Mouse (Mus musculus): ENCODE results near the gene Olah. TPM values are rescaled to one million over a fixed set of nuclear protein-coding genes. Genes with fewer than 3 reads are reported as not detected.
A peak's percentile ranks its signal among the peaks of the same experiment; 100 is the strongest.

Olah gene
- polyA plus RNA-seq, 1 experiment from 2014 or later, result not detected

GRCm38 (mm10) chr2:3422548-3422947 lies 25.5 kb upstream of the Olah start, which contains the start of gene Meig1:
Meig1 (minus strand) TSS chr2:3422648.
- Histone ChIP-seq H3K36me3 (ENCODE audit: control insufficient read depth, insufficient read depth, low read length) (no peaks in the 10 kb centered on the region), H3K9ac (replicated peaks; ENCODE audit: low read depth, low read length) (no peak within 1 kb of the TSS), H3K4me1 (ENCODE audit: control insufficient read depth, insufficient read depth, low read length) (peaks cover 7% of the 10 kb centered on the region; the same call in 1 of the 2 replicates), H3K4me2 (replicated peaks; ENCODE audit: low read depth, low read length) (no peak within 1 kb of the TSS), H3K4me3 (ENCODE audit: low read depth, low read length) (no peak within 1 kb of the TSS), H3K27me3 (ENCODE audit: control insufficient read depth, insufficient read depth, low read length) (no peaks in the 10 kb centered on the region), H3K9me3 (ENCODE audit: control insufficient read depth, low read depth, low read length) (no peaks in the 10 kb centered on the region), H3K27ac (ENCODE audit: low read length) (no peak within 1 kb of the TSS)
- WGBS, result 70% methylated on average over 3 of the region's 3 CpGs
- no peak for ATAC-seq (ENCODE audit: insufficient number of reproducible peaks, insufficient read depth, low FRiP score, low read depth)

GRCm38 (mm10) chr2:3420157-3420556 lies 23.1 kb upstream of the Olah start:
- no peak overlapping the region for H3K4me2 ChIP-seq (replicated peaks; ENCODE audit: low read depth, low read length)
- ATAC-seq (ENCODE audit: insufficient number of reproducible peaks, insufficient read depth, low FRiP score, low read depth), result no peak
- H3K9ac ChIP-seq (replicated peaks; ENCODE audit: low read depth, low read length), result no peak overlapping the region
- no peaks in the 10 kb centered on the region for H3K36me3 ChIP-seq (ENCODE audit: control insufficient read depth, insufficient read depth, low read length)
- no peak overlapping the region for H3K4me3 ChIP-seq (ENCODE audit: low read depth, low read length)
- no peaks in the 10 kb centered on the region for H3K27me3 ChIP-seq (ENCODE audit: control insufficient read depth, insufficient read depth, low read length)
- WGBS, result 58% methylated on average over 4 of the region's 4 CpGs
- H3K4me1 ChIP-seq (ENCODE audit: control insufficient read depth, insufficient read depth, low read length), result peaks cover 7% of the 10 kb centered on the region; the same call in 1 of the 2 replicates
- no peaks in the 10 kb centered on the region for H3K9me3 ChIP-seq (ENCODE audit: control insufficient read depth, low read depth, low read length)
- no peak overlapping the region for H3K27ac ChIP-seq (ENCODE audit: low read length)

GRCm38 (mm10) chr2:3418883-3419431 lies 21.9 kb upstream of the Olah start:
- Histone ChIP-seq H3K27ac (ENCODE audit: low read length) (no peak overlapping the region), H3K4me1 (ENCODE audit: control insufficient read depth, insufficient read depth, low read length) (0 out of 2 replicates have a peak, but pooled peaks cover 4% of the 10 kb centered on the region), H3K4me3 (ENCODE audit: low read depth, low read length) (peak overlapping the region; percentile 49), H3K9ac (replicated peaks; ENCODE audit: low read depth, low read length) (no peak overlapping the region), H3K36me3 (ENCODE audit: control insufficient read depth, insufficient read depth, low read length) (no peaks in the 10 kb centered on the region), H3K4me2 (replicated peaks; ENCODE audit: low read depth, low read length) (peak overlapping the region; percentile 63), H3K9me3 (ENCODE audit: control insufficient read depth, low read depth, low read length) (no peaks in the 10 kb centered on the region), H3K27me3 (ENCODE audit: control insufficient read depth, insufficient read depth, low read length) (no peaks in the 10 kb centered on the region)
- WGBS, result 1% methylated on average over 38 of the region's 38 CpGs
- ATAC-seq (ENCODE audit: insufficient number of reproducible peaks, insufficient read depth, low FRiP score, low read depth), result peak; percentile 96

- H3K4me3 ChIP-seq (ENCODE audit: low read depth, low read length), result no peak overlapping the region
- no peaks in the 10 kb centered on the region for H3K36me3 ChIP-seq (ENCODE audit: control insufficient read depth, insufficient read depth, low read length)
- H3K4me2 ChIP-seq (replicated peaks; ENCODE audit: low read depth, low read length), result no peak overlapping the region
- 15% methylated on average over 1 of the region's 1 CpGs for WGBS
- H3K27me3 ChIP-seq (ENCODE audit: control insufficient read depth, insufficient read depth, low read length), result no peaks in the 10 kb centered on the region
- no peak for ATAC-seq (ENCODE audit: insufficient number of reproducible peaks, insufficient read depth, low FRiP score, low read depth)
- no peak overlapping the region for H3K27ac ChIP-seq (ENCODE audit: low read length)
- H3K9ac ChIP-seq (replicated peaks; ENCODE audit: low read depth, low read length), result no peak overlapping the region
- H3K9me3 ChIP-seq (ENCODE audit: control insufficient read depth, low read depth, low read length), result no peaks in the 10 kb centered on the region
- H3K4me1 ChIP-seq (ENCODE audit: control insufficient read depth, insufficient read depth, low read length), result 0 out of 2 replicates have a peak, but pooled peaks cover 4% of the 10 kb centered on the region
These were observed 18.7 kb upstream of the Olah start for GRCm38 (mm10) chr2:3415676-3416075.

- H3K36me3 ChIP-seq (ENCODE audit: control insufficient read depth, insufficient read depth, low read length), result no peaks in the 10 kb centered on the region
- H3K27ac ChIP-seq (ENCODE audit: low read length), result no peak overlapping the region
- no peak overlapping the region for H3K4me3 ChIP-seq (ENCODE audit: low read depth, low read length)
- WGBS, result 41% methylated on average over 4 of the region's 4 CpGs
- H3K4me1 ChIP-seq (ENCODE audit: control insufficient read depth, insufficient read depth, low read length), result 0 out of 2 replicates have a peak, but pooled peaks cover 2% of the 10 kb centered on the region
- H3K4me2 ChIP-seq (replicated peaks; ENCODE audit: low read depth, low read length), result no peak overlapping the region
- no peaks in the 10 kb centered on the region for H3K27me3 ChIP-seq (ENCODE audit: control insufficient read depth, insufficient read depth, low read length)
- no peaks in the 10 kb centered on the region for H3K9me3 ChIP-seq (ENCODE audit: control insufficient read depth, low read depth, low read length)
- no peak for ATAC-seq (ENCODE audit: insufficient number of reproducible peaks, insufficient read depth, low FRiP score, low read depth)
- no peak overlapping the region for H3K9ac ChIP-seq (replicated peaks; ENCODE audit: low read depth, low read length)
These were observed 17.2 kb upstream of the Olah start for GRCm38 (mm10) chr2:3414241-3414640.

- Histone ChIP-seq H3K4me2 (replicated peaks; ENCODE audit: low read depth, low read length) (no peak overlapping the region), H3K27me3 (ENCODE audit: control insufficient read depth, insufficient read depth, low read length) (no peaks in the 10 kb centered on the region), H3K9ac (replicated peaks; ENCODE audit: low read depth, low read length) (no peak overlapping the region), H3K27ac (ENCODE audit: low read length) (no peak overlapping the region), H3K4me1 (ENCODE audit: control insufficient read depth, insufficient read depth, low read length) (no peaks in the 10 kb centered on the region), H3K36me3 (ENCODE audit: control insufficient read depth, insufficient read depth, low read length) (no peaks in the 10 kb centered on the region), H3K9me3 (ENCODE audit: control insufficient read depth, low read depth, low read length) (no peaks in the 10 kb centered on the region), H3K4me3 (ENCODE audit: low read depth, low read length) (no peak overlapping the region)
- ATAC-seq (ENCODE audit: insufficient number of reproducible peaks, insufficient read depth, low FRiP score, low read depth), result no peak
- WGBS, result 69% methylated on average over 7 of the region's 7 CpGs
These were observed 10.7 kb upstream of the Olah start for GRCm38 (mm10) chr2:3407756-3408155.

GRCm38 (mm10) chr2:3405981-3406380 lies 9.0 kb upstream of the Olah start:
- 85% methylated on average over 4 of the region's 4 CpGs for WGBS
- Histone ChIP-seq H3K27ac (ENCODE audit: low read length) (no peak overlapping the region), H3K27me3 (ENCODE audit: control insufficient read depth, insufficient read depth, low read length) (no peaks in the 10 kb centered on the region), H3K36me3 (ENCODE audit: control insufficient read depth, insufficient read depth, low read length) (no peaks in the 10 kb centered on the region), H3K4me2 (replicated peaks; ENCODE audit: low read depth, low read length) (no peak overlapping the region), H3K4me3 (ENCODE audit: low read depth, low read length) (no peak overlapping the region), H3K4me1 (ENCODE audit: control insufficient read depth, insufficient read depth, low read length) (no peaks in the 10 kb centered on the region), H3K9ac (replicated peaks; ENCODE audit: low read depth, low read length) (no peak overlapping the region), H3K9me3 (ENCODE audit: control insufficient read depth, low read depth, low read length) (no peaks in the 10 kb centered on the region)
- no peak for ATAC-seq (ENCODE audit: insufficient number of reproducible peaks, insufficient read depth, low FRiP score, low read depth)

GRCm38 (mm10) chr2:3391945-3392344 lies 5.1 kb downstream of the Olah start:
- no peaks in the 10 kb centered on the region for H3K36me3 ChIP-seq (ENCODE audit: control insufficient read depth, insufficient read depth, low read length)
- H3K27me3 ChIP-seq (ENCODE audit: control insufficient read depth, insufficient read depth, low read length), result no peaks in the 10 kb centered on the region
- no peak for ATAC-seq (ENCODE audit: insufficient number of reproducible peaks, insufficient read depth, low FRiP score, low read depth)
- no peaks in the 10 kb centered on the region for H3K4me1 ChIP-seq (ENCODE audit: control insufficient read depth, insufficient read depth, low read length)
- no peak overlapping the region for H3K4me2 ChIP-seq (replicated peaks; ENCODE audit: low read depth, low read length)
- no peak overlapping the region for H3K9ac ChIP-seq (replicated peaks; ENCODE audit: low read depth, low read length)
- no peak overlapping the region for H3K4me3 ChIP-seq (ENCODE audit: low read depth, low read length)
- no peaks in the 10 kb centered on the region for H3K9me3 ChIP-seq (ENCODE audit: control insufficient read depth, low read depth, low read length)
- H3K27ac ChIP-seq (ENCODE audit: low read length), result no peak overlapping the region
- 78% methylated on average over 2 of the region's 2 CpGs for WGBS
